Mouse (Mus musculus) megakaryocyte progenitor cell, adult 5-6 weeks (primary cell): ENCODE results near the gene Golga1. TPM values are rescaled to one million over a fixed set of nuclear protein-coding genes. Genes with fewer than 3 reads are reported as not detected.

Experiments
- ATAC-seq: replicated peaks from 2 replicates; pipeline ENCODE4 v1.8.0; 2016; ENCODE audit warnings: mild to moderate bottlenecking, moderate TSS enrichment, inconsistent platforms; ENCODE audit not compliant: poor library complexity
- total RNA-seq, 2 experiments: library from RNA; stranded (forward) in 1 of 2; stranded (reverse) in 1 of 2; fragments of 157-497, 149-512 nt in 1 of 2; fragments of 200-1000 nt in 1 of 2; gene quantifications; 2 replicates each; pipeline versions ENCODE4 v1.2.3 to v1.2.4; 2015 to 2017

Golga1 gene
- total RNA-seq, 2 experiments from 2014 or later: 14.1 to 19.2 TPM

- ATAC-seq: peak; percentile 63
These were observed 57.5 kb downstream of the Golga1 start for GRCm38 (mm10) chr2:39007865-39008264.

- ATAC-seq: no peak
These were observed 59.1 kb downstream of the Golga1 start for GRCm38 (mm10) chr2:39006149-39006730.

- ATAC-seq: 0 out of 2 replicates have a peak, but pooled peaks have one; percentile 7
These were observed 59.7 kb downstream of the Golga1 start, which contains the start of gene Rpl35 for GRCm38 (mm10) chr2:39005574-39006079. Rpl35 (minus strand) TSS chr2:39005624.

- peak; percentile 65 for ATAC-seq
These were observed 60.4 kb downstream of the Golga1 start, which contains the start of gene Arpc5l for GRCm38 (mm10) chr2:39004880-39005435. Arpc5l (plus strand) TSS chr2:39005348.

GRCm38 (mm10) chr2:39004372-39004771 is 61.0 kb downstream of the Golga1 start:
- peak; percentile 7; the same call in 1 of the 2 replicates for ATAC-seq

GRCm38 (mm10) chr2:39003512-39003911 is 61.8 kb downstream of the Golga1 start:
- no peak for ATAC-seq

GRCm38 (mm10) chr2:39003106-39003505 is 62.2 kb downstream of the Golga1 start:
- no peak for ATAC-seq

GRCm38 (mm10) chr2:39001866-39002265 is 63.5 kb downstream of the Golga1 start:
- no peak for ATAC-seq

- no peak for ATAC-seq
These were observed 64.8 kb downstream of the Golga1 start for GRCm38 (mm10) chr2:39000587-39000919.

- ATAC-seq: no peak
These were observed 65.3 kb downstream of the Golga1 start for GRCm38 (mm10) chr2:38999910-39000586.

GRCm38 (mm10) chr2:38999381-38999780 is 66.0 kb downstream of the Golga1 start:
- no peak for ATAC-seq

GRCm38 (mm10) chr2:38997386-38998374 is 67.7 kb downstream of the Golga1 start, which contains the start of gene Wdr38:
Wdr38 (plus strand) TSS chr2:38997476.
- peak; percentile 80 for ATAC-seq

GRCm38 (mm10) chr2:38992452-38992851 is 72.9 kb downstream of the Golga1 start:
- no peak for ATAC-seq

GRCm38 (mm10) chr2:38992004-38992403 is 73.3 kb downstream of the Golga1 start:
- ATAC-seq: no peak

GRCm38 (mm10) chr2:38988929-38989328 is 76.4 kb downstream of the Golga1 start:
- ATAC-seq: peak; percentile 94

GRCm38 (mm10) chr2:38987803-38988510 is 77.4 kb downstream of the Golga1 start:
- no peak for ATAC-seq

GRCm38 (mm10) chr2:38987371-38987770 is 78.0 kb downstream of the Golga1 start:
- ATAC-seq: no peak

GRCm38 (mm10) chr2:38986580-38986979 is 78.8 kb downstream of the Golga1 start:
- ATAC-seq: no peak

- ATAC-seq: peak; percentile 40; the same call in 1 of the 2 replicates
These were observed 81.9 kb downstream of the Golga1 start for GRCm38 (mm10) chr2:38983456-38983855.

- no peak for ATAC-seq
These were observed 87.5 kb downstream of the Golga1 start for GRCm38 (mm10) chr2:38977837-38978236.
